Mouse (Mus musculus): Measurements from ENCODE around the gene Msh5.
A peak's percentile ranks its signal among the peaks of the same experiment; 100 is the strongest.
"Not testable (repeated sequence)": the region's sequence is repeated elsewhere in the genome, so short reads cannot be mapped to it uniquely, and the experiment has no call there.

Msh5 gene

DNA sequence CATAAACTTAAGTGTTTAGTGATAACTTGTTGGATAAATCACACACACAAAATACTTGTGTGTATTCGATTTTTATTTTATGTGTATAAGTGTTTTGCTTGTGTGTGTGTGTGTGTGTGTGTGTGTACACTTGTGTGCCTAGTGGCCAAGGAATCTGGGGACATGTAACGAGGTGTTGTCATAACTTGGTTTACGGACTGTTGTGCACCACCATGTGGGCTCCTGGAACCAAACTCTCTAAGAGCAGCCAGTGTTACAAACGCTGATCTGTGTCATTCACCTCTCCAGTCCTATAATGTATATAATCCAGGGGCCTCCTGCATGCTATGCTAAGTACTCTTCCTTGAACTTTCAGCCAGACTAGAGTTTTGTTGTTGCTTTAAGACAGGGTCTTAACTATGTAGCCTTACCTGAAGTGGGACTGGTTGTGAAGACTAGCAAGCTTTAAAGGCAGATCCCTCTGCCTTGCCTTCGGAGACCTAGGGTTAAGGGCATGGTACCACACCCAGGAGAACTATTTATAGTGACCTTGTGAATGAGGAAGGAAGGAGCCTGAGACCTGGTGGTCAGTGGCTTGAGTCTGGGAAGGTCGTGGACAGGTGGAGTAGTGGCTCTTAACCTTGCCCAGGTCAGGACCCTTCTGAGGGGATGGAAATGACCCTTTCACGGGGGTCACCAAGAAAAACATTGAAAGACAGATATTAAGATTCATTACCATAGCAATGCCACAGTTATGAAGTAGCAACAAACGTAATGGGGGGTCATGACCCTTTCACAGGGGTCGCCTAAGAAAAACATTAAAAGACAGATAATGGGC, 43.3 kb downstream of the Msh5 start:
- DNase-seq (ENCODE audit: low read depth, low spot score) = no peak

DNA sequence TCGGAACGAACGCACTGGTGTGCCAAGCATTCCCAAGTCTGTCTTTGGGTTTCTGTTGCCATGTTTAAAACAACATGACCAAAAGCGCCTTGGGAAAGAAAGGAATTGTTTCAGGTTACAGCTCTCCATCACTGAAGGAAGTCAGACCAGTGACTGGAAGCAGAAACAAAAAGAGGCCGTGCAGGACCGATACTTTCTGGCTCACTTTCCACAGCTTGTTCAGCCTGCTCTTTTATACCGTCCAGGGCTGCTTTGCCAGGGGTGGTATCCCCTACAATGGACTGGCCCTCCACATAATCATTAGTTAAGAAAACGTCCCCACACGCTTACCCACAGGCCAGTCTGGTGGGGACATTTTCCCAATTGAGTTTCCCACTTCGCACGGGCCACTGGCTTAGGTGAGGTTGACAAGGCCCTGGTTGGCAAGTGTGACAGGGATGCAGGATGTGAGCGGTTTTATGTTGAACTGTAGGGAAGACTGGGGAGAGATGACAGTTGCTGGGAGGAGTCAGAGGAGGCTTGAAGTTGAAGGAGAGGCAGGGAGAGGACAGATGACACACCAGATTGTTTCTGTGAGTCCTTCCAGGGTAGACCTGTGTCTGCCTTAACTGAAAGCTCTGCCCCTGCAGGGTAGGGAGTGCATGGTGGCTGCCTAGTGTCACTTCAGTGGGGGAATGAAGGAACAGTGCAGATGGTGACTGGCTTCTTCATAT, 44.2 kb downstream of the Msh5 start:
- no peak for DNase-seq (ENCODE audit: low read depth, low spot score)

DNA sequence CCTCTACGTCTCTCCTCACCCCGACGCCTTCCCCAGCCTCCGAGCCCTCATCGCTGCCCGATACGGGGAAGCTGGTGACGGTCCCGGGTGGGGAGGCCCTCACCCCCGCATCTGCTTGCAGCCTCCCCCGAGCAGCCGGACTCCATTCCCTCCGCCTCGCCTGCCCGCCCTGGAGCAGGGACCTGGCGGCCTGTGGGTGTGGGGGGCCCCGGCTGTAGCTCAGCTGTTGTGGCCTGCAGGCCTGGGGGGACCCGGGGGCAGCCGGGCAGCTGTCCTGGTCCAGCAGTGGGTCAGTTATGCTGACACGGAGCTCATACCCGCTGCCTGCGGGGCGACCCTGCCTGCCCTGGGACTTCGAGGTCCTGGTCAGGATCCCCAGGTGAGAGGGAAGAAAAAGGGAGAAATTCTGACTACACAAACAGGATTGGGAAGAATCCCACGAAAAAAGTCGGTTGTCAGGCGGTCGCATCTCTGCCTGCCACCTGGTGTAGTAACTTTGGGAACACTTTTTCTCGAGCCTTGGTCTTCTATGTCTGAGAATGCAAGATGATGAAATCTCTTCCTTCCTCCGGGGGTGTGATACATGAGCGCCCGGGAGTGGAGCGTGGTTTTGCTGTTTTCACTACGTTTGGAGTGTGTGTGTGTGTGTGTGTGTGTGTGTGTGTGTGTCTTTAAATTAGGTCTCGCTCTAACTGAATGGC, 44.9 kb downstream of the Msh5 start:
- no peak for DNase-seq (ENCODE audit: low read depth, low spot score)

DNA sequence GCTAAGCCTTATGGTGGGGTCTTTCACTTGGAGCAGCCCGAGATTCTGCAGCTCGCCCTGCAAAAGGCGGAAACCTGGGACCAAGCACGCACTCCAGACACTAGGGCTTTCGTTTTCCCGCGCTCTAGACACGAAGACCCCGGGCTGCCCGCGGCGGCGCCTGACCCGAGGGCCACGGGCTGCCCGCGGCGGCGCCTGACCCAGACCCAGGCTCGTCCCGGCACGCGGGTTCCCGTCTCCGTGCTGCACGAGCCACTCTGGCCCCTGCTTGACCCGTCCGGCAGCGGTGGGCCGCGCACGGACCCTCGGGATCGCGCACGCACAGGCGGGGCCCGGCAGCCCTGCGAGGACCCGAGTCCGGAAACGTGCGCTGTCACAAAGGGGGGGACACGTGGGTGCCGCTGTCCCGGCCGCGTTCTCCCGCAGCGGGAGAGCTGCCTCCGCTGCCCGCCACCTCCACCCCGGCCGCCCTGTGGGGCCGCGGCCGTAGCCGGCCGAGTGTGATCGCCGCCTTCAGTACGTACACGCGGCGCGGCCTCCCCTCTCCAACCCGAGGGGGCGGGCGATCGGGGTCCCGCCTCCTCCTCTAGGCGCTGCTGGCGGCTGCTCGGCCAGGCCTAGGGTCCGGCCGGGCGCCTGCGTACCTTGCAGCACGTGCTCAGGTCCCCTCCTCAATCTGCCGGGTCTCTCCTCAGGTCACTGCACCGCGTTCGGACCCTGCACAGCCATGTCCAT, 45.7 kb downstream of the Msh5 start, which contains the start of gene Vars:
Vars (plus strand) TSS at position 271 of the 735 bp plus-strand sequence.
- DNase-seq (ENCODE audit: low read depth, low spot score) = peak; percentile 92

DNA sequence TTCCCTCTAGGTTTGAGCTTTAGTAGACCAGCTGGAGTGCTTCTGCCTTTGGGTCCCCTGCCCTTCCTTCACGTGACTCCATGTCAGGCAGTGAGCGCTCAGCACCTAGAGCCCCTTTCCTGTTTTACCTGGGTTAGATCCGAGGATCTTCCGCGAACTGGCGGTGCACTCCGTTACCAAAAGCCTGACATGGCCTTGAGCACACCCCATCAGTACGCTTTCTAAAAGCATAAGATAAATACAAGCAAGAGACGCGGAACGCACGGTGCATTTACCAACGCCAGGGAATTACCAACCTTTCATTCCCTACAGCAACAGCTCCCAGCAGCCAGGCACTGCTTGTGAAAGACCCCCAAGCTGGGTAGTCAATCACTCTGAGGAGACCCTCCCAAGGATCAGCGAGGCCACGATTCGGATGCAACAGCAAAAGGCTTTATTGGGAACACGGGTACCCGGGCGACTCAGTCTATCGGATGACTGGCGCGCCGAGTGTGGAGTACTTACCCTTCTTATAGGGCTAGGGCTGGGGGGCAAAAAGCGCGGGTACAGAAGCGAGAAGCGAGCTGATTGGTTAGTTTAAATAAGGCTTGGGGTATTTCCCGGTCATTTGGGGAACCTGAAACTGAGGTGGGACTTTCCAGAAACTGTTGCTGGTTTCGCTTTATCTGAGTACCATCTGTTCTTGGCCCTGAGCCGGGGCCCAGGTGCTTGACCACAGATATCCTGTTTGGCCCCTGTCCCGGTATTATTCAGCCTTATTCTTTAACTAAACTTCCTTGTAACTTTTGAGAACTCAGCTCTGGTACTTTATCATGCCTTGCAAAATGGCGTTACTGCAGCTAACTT, 46.5 kb downstream of the Msh5 start:
- DNase-seq (ENCODE audit: low read depth, low spot score) = not testable (repeated sequence)

DNA sequence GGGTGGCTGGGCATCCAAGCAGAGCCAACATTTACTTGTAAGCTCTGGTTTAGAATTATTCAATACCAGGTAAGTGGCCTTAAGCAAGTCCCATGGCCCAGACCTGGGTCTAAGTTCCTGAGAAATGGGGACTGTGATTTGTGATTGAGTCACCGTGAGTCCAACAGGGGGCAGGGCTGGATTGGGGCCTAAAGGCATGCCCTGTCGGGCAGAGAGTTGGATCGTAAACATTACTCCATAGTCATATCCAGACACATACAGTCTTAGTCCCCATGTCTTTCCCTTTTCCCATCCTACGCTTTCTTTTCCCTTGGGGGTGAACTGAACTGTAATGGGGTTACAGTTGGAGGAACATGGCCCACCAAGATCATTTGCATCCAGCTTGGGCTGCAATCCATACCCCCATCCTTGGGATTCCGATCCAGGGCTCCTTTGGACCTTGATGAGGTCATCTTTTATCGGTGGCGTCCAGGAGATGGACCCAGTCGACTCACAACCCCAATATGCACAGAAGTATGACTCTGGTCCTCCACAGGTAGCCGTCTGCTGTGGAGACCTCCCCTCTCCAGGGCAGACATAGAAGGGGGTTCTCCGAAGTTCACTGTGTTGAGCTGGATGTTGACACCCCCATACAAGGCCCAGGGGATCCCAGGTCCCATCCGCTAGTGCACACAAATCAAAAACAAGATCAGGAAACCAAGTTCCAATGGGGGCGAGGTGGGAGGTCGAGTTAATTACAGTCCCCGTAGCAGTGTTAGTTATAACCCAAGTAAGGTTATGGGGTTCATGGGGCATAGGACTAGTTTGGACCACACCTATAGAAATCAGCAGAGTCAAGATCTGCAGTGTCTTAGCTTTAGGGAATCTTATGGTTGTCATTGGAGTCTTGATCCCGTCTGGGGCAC, 47.8 kb downstream of the Msh5 start:
- DNase-seq (ENCODE audit: low read depth, low spot score) = no peak

DNA sequence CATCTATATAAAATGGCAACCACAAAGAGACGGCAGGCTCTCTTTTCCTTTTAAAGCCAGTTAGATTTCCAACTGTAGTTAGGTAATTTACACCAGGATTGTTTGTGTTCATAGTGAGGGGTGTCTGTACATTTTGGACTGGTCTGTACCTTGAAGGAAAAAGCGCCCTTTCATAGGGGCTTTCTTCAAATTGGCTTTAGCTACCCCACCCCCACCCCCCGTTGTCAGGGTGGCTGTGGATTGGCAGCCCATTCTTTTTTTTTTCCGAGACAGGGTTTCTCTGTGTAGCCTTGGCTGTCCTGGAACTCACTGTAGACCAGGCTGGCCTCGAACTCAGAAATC, 49.4 kb downstream of the Msh5 start:
- no peak for DNase-seq (ENCODE audit: low read depth, low spot score)

DNA sequence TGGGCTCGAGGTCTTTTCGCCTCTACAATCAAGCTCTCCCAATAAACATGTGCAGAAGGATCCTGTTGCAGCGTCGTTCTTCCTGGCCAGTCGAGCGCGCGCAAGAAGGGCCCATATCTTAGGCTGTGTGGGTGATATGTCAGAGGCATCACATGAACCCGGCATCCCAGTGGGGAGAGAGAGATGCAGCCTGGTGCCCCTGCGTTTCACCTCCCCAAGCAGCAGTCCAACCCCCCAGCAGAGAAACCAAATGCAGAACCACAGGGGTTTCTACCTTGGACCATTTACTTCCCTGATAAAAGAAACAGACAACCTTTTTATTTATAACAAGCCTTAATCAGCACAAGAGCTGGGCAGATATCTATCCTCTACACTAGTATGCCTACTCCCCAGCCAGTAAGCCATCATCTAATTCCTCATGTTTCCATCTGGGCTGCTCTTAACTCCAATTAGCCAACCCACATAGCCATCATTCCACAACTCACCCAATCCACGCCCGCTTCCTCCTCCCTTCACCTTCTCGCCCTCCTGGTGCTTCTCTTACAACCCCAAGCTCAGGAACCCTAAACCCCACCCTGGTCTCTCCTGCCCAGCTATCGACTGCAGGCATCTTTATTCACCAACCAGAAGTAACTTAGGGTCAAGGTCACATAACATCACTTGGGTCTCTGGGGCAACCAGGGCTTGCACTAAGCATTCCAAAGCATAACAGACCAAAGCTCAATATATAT, 50.0 kb downstream of the Msh5 start:
- no peak for DNase-seq (ENCODE audit: low read depth, low spot score)

DNA sequence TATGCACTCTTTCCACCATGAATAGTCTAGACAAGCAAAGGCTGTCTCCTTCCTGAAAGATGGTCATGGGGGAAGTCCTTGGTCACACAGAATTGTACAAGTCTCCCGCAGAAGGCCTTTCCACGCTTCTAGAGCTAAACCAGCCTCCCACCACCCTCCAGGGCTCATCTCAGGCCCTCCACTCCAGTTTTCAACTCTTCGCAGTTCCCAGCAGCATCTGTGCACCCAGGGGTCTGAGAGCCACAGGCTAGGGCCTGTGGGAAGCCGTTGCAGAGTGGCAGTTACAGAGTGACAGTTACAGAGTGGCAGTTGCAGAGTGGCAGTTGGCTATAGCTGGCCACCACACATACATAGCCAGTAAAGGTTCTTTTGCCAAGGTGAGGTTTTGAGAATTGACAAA, 50.6 kb downstream of the Msh5 start:
- DNase-seq (ENCODE audit: low read depth, low spot score) = not testable (repeated sequence)

DNA sequence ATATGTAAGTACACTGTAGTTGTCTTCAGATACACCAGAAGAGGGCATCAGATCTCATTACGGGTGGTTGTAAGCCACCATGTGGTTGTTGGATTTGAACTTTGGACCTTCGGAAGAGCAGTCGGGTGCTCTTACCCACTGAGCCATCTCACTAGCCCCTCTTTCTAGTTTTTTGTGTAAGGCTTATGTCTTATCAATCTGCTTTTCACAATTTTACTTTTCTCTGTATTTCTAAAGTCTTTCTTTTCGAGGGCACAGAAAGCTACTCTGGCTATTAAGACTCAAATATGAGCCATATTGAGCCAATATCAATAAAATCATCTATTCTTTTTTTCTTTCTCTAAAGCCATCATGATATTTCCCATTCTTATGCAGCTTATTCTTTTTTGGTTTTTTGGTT, 51.4 kb downstream of the Msh5 start:
- not testable (repeated sequence) for DNase-seq (ENCODE audit: low read depth, low spot score)

DNA sequence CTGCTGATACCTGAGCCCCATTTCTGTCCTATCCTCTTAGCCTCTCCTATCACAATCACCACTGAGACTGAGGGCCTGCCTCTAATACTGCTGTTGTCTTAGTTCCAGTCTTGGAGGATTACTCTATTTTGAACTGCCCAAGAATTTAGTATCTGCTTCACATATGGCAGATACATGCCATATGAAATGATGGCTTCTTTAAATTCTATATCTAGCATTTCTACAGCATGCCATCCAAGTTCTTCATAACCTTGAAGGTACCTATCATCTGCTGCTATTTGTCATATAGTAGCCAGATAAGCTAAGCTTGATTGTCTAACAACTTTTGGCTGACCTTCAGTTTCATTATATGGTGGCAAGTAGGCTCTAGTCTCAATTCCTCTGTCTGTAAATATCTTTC, 51.8 kb downstream of the Msh5 start:
- DNase-seq (ENCODE audit: low read depth, low spot score) = no peak

DNA sequence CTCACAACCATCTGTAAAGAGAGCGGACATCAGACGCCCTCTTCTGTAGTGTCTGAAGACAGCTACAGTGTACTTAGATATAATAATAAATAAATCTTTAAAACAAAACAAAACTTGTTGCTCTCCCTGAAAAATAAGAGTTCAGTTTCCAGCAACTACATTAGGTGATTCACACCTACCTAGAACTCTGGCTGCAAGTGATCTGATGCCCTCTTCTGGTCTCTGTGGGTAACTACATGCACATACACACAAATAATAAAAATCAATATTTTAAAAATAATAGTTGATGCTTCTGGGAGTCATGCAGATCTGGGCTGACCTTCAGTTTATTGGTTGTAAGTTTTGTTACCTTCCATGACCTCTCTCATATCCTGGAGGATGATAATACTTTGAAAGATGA, 62.3 kb downstream of the Msh5 start:
- peak; percentile 52 for DNase-seq (ENCODE audit: low read depth, low spot score)

DNA sequence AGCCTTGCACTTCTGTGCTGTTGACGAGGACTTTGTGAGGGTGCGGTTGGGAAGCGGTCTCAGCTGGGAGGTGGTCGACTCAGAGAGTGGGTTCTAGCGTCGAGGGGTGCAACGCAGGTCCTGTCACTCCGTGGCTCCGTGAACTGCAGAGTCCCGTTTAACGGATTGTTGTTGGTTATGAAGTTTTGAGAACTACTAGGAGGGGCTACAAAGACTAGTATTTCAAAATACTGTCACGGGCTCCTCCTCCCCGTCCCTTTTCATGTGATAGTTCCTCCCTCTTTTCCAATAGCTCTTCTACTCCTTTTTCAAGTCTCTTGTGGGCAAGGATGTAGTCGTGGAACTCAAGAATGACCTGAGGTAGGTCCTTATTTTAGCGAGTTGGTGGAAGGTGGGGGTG, 64.2 kb downstream of the Msh5 start:
- no peak for DNase-seq (ENCODE audit: low read depth, low spot score)

DNA sequence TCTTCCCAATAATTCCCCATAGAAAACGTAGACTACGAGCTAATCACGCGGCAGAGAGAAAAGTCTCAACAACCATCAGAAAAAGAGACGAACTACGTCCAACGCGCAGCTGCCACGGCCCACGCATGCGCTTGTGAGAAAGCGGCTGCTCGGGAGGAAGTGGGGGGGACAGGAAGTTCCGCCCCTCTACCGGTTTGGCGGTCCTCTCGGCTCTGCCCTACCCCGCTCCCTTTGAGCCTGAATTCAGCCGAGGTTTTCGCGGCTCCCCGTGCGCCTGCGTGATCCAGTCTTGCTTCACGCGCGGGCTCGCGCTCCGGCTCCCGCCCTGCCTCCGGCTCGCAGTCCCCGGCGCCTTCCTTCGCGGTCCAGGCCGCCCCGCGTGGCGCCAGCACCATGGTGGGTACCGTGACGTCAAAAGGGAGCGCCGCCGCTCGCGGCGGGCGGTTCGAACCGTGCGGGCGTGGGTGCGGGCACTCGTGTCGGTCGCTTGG, 64.8 kb downstream of the Msh5 start, which contains the start of gene Lsm2:
Lsm2 (plus strand) TSS at position 173 of the 491 bp plus-strand sequence.
- DNase-seq (ENCODE audit: low read depth, low spot score) = peak; percentile 92

DNA sequence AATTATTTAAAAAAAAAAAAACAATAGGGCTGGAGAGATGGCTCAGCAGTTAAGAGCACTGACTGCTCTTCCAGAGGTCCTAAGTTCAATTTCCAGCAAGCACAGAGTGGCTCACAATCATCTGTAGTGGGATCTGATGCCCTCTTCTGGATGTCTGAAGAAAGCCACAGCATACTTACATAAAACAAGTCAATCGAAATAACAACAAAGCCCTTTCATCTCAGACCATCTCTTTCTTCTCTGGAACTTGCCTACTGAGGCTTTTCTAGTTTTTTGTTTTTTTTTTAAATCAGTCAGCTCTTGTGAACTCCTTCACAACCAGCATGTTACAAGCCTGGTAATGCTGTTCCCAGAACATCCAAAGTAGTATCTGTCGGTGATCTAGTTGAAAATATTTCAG, 65.9 kb downstream of the Msh5 start:
- peak; percentile 66 for DNase-seq (ENCODE audit: low read depth, low spot score)

DNA sequence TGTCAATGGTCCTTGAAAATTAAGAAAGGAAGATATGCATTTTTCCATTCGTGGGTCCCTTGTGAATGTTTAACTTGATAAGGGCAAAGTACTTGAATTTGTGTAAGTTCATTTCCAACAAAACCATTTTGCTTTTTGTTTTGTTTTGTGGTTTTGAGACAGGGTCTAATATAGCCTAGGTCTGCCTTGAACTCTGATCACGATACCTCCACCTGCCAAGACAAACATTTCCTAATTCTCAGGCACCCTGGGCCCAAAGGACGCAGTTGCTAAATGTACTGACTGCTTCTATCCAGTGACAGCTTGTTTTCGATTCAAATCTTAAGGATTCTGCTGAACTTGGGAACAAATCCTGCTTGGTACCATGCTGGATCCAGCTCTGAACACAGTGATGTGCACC, 66.9 kb downstream of the Msh5 start:
- DNase-seq (ENCODE audit: low read depth, low spot score) = no peak

Measured in mesoderm, embryonic 11.5 days (tissue).